Mouse (Mus musculus) embryonic facial prominence, embryonic 15.5 days (tissue): ENCODE measurements at regions not wholly inside any gene's neighbourhood (a gene's known extent, or its start where the extent isn't known, plus 50 kb on each side); places are given as distances from the start of the nearest gene placed in this dataset.

ENCODE experiments used
- ATAC-seq: fragments of 200-750 bp; cut with Nextera tagmentation; 2 replicates; pipeline ENCODE4 v1.8.0; 2017; ENCODE audit warnings: low read depth, moderate TSS enrichment; ENCODE audit not compliant: insufficient number of reproducible peaks, low FRiP score, low TSS enrichment
- H3K27ac ChIP-seq: fragments of 300-500 bp; sonication (generic); replicated peaks from 2 replicates; pipeline ENCODE4 v1.5.1; 2015; ENCODE audit warnings: mild to moderate bottlenecking, inconsistent platforms
- H3K27me3 ChIP-seq: fragments of 300-500 bp; sonication (generic); 2 replicates; pipeline ENCODE4 v1.6.1; 2015; ENCODE audit warnings: inconsistent platforms
- H3K36me3 ChIP-seq: fragments of 300-500 bp; sonication (generic); 2 replicates; pipeline ENCODE4 v1.6.1; 2015; ENCODE audit warnings: mild to moderate bottlenecking, inconsistent platforms
- H3K4me1 ChIP-seq: fragments of 300-500 bp; sonication (generic); 2 replicates; pipeline ENCODE4 v1.6.1; 2015; ENCODE audit warnings: inconsistent platforms
- H3K4me2 ChIP-seq: fragments of 300-500 bp; sonication (generic); replicated peaks from 2 replicates; pipeline ENCODE4 v1.6.1; 2015; ENCODE audit warnings: mild to moderate bottlenecking, inconsistent platforms
- H3K4me3 ChIP-seq: fragments of 300-500 bp; sonication (generic); replicated peaks from 2 replicates; pipeline ENCODE4 v1.5.1; 2015; ENCODE audit warnings: mild to moderate bottlenecking, inconsistent platforms
- H3K9ac ChIP-seq: fragments of 300-500 bp; sonication (generic); 2 replicates; pipeline ENCODE4 v1.6.1; 2015; ENCODE audit warnings: inconsistent platforms
- H3K9me3 ChIP-seq: fragments of 300-500 bp; sonication (generic); replicated peaks from 2 replicates; pipeline ENCODE4 v1.6.1; 2016; ENCODE audit warnings: inconsistent platforms
- WGBS: fragments of 180-500 bp; shearing (Covaris S2); methylation state at CpG from one replicate; pipeline ENCODE4 v1.1.7; 2015; 5-methylcytosine and 5-hydroxymethylcytosine counted together

DNA sequence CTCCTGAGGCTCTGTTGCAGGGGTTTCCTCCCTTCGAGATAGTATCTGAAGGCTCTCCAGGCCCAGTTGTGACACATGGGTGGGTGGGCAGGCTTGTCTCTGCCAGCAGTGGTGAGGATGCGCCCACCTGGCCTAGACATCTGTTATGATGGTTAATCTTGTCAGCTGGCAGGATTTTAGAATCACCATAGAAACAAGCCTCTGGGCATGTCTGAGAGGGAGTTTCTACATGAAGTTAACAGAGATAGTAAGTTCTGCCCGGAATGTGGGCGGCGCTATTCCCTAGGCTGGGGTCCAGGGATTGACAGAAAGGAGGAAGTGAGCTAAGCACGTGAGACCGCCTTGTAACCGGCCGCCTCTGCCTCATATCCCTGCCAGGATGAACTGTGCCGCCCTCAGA lies 177.2 kb upstream of the Igsf21 start:
- Histone ChIP-seq H3K27ac (no peak overlapping the region), H3K4me1 (no peaks in the 10 kb centered on the region), H3K27me3 (no peaks in the 10 kb centered on the region), H3K4me2 (no peak overlapping the region), H3K9ac (no peak overlapping the region), H3K4me3 (no peak overlapping the region), H3K36me3 (no peaks in the 10 kb centered on the region), H3K9me3 (no peaks in the 10 kb centered on the region)
- no peak for ATAC-seq
- 85% methylated on average over 10 of the region's 10 CpGs for WGBS

DNA sequence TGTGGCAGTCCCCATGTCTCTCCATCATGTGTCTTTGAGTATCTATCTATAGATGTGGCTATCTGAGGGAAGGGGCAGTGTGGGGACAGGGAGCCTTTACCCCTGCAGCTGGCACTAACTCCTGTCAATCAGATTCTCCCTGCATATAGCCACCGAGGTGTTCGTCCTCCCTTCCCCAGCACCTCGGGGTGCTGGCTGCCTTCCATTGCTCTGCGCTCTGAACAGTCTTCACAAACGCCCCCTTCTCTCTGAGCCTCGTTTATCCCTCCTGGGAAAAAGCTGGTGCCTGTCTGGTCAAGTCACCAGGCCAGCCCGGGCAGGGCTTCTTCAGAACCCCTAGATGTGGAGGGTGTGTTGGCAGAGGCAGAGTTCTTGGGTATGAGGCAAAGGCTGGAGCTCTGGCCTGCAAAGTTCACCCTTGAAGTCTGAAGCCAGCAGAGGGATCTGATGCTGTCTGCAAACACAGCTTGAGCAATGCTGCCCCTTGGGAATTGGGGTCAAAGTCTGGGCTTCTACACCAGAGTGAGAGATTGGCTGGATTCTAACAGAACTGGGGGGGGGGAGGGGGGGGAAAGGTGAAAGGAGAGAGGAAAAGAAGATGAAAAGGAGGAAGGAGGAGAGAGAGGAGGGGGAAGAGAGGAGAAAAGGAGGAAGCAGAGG lies 175.5 kb upstream of the Igsf21 start:
- H3K27me3 ChIP-seq: no peaks in the 10 kb centered on the region
- H3K9me3 ChIP-seq: no peaks in the 10 kb centered on the region
- H3K36me3 ChIP-seq: no peaks in the 10 kb centered on the region
- H3K27ac ChIP-seq: no peak overlapping the region
- H3K4me3 ChIP-seq: no peak overlapping the region
- no peak overlapping the region for H3K9ac ChIP-seq
- WGBS: 63% methylated on average over 7 of the region's 7 CpGs
- ATAC-seq: no peak
- H3K4me1 ChIP-seq: no peaks in the 10 kb centered on the region
- H3K4me2 ChIP-seq: no peak overlapping the region

DNA sequence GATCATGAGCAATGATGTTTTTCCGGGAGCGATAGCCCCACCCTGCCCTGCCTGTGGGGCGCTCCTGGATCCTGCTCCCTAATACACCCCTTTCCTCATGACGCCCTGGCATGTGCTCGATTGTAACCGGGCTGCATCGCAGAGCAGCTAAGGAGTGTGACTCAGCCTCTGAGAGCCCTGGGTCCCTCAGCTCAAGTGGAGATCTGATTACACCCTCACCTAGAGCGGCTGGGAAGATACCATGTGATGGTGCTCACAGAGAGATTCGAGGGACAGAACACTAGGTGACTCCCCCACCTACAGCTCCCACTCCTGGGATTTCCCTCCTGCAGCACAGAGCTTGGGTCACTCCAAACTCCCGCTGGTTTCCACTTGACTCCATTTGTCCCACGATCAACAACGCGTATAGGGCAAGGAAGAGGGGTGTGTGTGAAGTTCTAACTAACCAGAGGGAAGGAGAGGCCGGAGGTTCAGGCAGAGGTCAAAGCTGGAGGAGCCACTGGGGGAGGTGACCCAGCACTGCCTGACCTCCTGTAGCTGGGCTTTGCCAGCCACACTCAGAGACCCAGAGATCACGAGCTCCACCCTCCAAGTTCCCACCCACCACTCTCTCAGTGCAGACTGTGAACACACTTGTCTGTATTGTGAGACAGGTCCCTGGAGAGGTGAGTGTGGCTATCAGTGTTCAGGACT lies 173.3 kb upstream of the Igsf21 start:
- Histone ChIP-seq H3K4me2 (no peak overlapping the region), H3K27ac (no peak overlapping the region), H3K4me1 (no peaks in the 10 kb centered on the region), H3K4me3 (no peak overlapping the region), H3K36me3 (no peaks in the 10 kb centered on the region), H3K9me3 (no peaks in the 10 kb centered on the region), H3K9ac (no peak overlapping the region), H3K27me3 (no peaks in the 10 kb centered on the region)
- no peak for ATAC-seq
- WGBS: 51% methylated on average over 15 of the region's 15 CpGs

DNA sequence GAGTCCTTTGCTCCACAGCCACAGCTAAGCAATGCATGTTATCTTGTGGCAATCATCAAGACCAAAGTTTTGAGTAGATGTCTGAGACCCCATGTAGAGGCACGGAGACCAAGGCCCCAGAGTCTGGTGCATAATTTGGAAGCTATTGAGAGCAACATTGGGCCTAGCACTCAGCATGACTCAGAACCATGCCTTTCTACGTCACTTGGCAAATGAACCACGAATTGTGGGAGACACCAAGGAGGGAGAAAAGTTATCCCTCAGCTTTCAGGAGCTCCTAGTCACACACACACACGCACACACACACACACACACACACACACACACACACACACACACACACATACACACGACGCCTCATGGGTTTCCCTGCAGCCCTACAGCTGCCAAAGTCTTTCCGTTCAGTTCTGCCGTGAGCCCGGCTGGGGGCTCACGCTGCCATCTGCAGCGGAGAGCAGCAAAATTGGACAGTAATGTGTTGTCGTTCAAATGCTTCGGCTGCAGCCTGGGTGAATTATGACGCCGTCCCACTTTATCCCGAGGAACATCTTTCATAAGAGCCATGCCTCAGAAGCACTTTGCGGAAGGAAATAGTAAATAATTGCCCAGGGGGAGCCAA lies 165.8 kb upstream of the Igsf21 start:
- H3K4me1 ChIP-seq: no peaks in the 10 kb centered on the region
- H3K4me2 ChIP-seq: no peak overlapping the region
- H3K9ac ChIP-seq: no peak overlapping the region
- 76% methylated on average over 17 of the region's 17 CpGs for WGBS
- no peak for ATAC-seq
- H3K36me3 ChIP-seq: no peaks in the 10 kb centered on the region
- H3K27ac ChIP-seq: no peak overlapping the region
- no peaks in the 10 kb centered on the region for H3K9me3 ChIP-seq
- H3K4me3 ChIP-seq: no peak overlapping the region
- no peaks in the 10 kb centered on the region for H3K27me3 ChIP-seq

DNA sequence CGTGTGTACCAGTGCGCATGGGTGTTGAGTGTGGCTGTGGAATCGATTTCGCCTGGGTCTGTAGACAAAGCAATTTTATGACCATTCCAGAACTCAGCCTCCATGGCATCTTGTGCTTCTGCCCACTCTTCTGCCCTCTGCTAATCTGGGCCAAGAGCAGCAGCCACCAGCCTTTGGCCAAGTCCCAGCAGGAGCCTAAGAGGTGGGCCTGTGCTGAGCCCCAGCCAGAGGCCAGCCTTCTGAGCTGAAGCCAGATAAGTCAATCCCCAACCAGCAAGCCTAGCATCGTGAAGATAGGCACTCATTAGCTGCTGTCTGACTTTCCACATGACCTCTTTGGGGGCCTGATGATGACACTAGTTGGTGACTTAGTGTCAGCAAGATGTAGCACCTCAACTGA lies 161.9 kb upstream of the Igsf21 start:
- ATAC-seq: no peak
- Histone ChIP-seq H3K4me3 (no peak overlapping the region), H3K27ac (no peak overlapping the region), H3K9me3 (no peaks in the 10 kb centered on the region), H3K36me3 (no peaks in the 10 kb centered on the region), H3K4me2 (no peak overlapping the region), H3K27me3 (no peaks in the 10 kb centered on the region), H3K9ac (no peak overlapping the region), H3K4me1 (no peaks in the 10 kb centered on the region)
- WGBS: 85% methylated on average over 5 of the region's 5 CpGs

DNA sequence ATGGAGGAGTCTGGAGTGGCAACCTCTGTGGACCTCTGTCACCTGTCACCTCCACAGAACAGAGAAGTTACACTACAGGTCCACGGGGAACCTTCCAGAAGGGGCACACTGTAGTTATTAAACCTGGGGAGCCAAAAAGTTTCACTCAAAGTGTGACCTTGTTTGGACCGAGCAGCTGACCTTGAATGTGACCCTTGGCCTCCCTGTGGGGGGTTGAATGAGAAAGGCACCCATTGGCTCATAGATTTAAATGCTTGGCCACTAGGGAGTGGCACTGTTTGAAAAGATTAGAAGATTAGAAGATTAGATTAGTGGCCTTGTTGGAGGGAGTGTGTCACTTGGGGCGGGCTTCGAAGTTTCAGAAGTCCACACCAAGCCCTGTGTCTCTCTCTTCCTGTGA lies 160.3 kb upstream of the Igsf21 start:
- Histone ChIP-seq H3K4me2 (no peak overlapping the region), H3K4me1 (no peaks in the 10 kb centered on the region), H3K36me3 (no peaks in the 10 kb centered on the region), H3K27ac (no peak overlapping the region), H3K9ac (no peak overlapping the region), H3K9me3 (no peaks in the 10 kb centered on the region), H3K27me3 (no peaks in the 10 kb centered on the region), H3K4me3 (no peak overlapping the region)
- WGBS: 87% methylated on average over 4 of the region's 4 CpGs
- ATAC-seq: no peak

DNA sequence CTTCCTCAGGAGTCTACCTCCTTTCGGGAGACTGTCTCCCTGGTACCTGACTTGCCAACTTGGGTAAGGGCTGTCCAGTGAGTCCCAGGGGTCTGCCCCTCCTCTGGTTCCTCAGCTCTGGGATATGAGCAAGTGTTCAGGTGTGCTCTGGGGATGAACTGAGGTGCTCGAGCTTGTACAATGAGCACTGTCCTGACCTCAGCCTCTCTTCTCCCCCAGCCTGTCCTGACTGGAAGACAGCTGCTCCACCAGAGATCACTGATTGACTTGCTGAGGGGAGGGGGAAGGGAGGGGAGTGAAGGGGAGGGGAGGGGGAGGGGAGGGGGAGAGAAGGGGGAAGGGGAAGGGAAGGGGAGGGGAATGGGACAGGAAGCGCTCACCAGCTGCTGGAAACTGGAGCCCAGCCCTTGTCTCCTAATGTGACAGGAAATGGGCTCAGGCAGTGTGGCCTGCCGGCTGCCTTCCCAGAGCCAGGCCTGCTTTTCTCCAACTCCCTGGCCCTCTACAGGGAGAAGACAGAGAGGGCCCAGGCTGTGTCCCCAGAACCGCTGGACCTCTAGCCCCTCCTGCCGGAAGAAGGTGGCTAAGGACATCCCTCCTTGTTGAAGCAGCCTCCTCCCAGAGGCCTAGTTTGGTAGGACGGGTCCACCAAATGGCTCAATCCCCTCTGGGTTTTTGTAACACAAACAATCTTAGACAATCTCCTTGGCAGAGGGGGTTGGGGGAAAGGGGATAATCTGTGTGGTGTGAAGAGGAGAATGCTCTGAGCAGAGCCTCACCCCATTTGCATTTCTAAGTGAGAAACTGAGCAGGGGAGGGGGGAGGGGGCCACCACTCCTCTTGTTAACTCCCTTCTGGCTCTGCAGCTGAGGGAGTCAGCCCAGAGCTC lies 159.7 kb upstream of the Igsf21 start:
- no peaks in the 10 kb centered on the region for H3K4me1 ChIP-seq
- no peak for ATAC-seq
- no peaks in the 10 kb centered on the region for H3K27me3 ChIP-seq
- H3K9ac ChIP-seq: no peak overlapping the region
- H3K36me3 ChIP-seq: no peaks in the 10 kb centered on the region
- no peak overlapping the region for H3K27ac ChIP-seq
- H3K4me2 ChIP-seq: no peak overlapping the region
- WGBS: 23% methylated on average over 7 of the region's 7 CpGs
- H3K4me3 ChIP-seq: no peak overlapping the region
- no peaks in the 10 kb centered on the region for H3K9me3 ChIP-seq

DNA sequence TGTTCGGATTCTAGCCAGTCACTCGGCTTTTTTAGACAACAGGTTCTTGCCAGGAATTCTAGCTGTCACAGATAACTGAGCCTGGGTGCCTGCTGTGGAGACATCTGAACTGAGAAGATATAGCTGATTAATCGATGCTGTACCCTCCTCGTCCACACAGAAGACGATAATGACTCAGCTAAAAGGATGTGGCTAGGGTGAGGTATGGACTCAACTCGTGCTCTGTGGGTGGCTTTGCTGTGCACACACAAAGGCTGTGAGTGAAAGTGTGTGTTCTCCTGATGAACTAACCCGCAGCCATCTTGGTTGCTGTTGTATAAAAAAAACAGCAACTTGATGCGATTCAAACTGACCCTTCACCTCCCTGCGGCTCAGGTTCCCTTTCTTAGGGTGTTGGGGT lies 158.8 kb upstream of the Igsf21 start:
- Histone ChIP-seq H3K27me3 (no peaks in the 10 kb centered on the region), H3K4me3 (no peak overlapping the region), H3K4me2 (no peak overlapping the region), H3K9ac (no peak overlapping the region), H3K27ac (no peak overlapping the region), H3K36me3 (no peaks in the 10 kb centered on the region), H3K4me1 (no peaks in the 10 kb centered on the region), H3K9me3 (no peaks in the 10 kb centered on the region)
- no peak for ATAC-seq
- 71% methylated on average over 9 of the region's 9 CpGs for WGBS

DNA sequence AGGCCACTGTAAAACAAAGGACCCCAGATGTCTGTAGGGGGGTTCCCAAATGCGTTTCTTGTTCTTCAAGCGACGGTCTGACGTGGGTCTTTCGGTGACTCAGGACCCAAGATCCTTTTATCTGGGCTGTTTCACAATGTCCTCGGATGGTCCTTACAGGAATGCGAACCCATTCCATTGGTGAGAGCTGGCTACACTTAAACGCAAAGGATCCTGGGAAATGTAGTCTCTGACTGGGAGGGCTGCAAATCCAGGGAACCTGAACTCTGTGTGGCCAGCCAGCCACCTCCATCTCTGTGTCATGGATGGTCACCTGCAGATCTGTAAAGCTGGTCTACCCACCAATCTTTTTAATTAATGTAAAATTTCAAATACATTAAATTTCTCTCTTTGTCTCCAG lies 156.5 kb upstream of the Igsf21 start:
- no peak overlapping the region for H3K9ac ChIP-seq
- no peak overlapping the region for H3K4me3 ChIP-seq
- no peaks in the 10 kb centered on the region for H3K27me3 ChIP-seq
- H3K27ac ChIP-seq: no peak overlapping the region
- H3K36me3 ChIP-seq: no peaks in the 10 kb centered on the region
- H3K9me3 ChIP-seq: no peaks in the 10 kb centered on the region
- H3K4me1 ChIP-seq: no peaks in the 10 kb centered on the region
- WGBS: 32% methylated on average over 8 of the region's 8 CpGs
- H3K4me2 ChIP-seq: no peak overlapping the region
- no peak for ATAC-seq

DNA sequence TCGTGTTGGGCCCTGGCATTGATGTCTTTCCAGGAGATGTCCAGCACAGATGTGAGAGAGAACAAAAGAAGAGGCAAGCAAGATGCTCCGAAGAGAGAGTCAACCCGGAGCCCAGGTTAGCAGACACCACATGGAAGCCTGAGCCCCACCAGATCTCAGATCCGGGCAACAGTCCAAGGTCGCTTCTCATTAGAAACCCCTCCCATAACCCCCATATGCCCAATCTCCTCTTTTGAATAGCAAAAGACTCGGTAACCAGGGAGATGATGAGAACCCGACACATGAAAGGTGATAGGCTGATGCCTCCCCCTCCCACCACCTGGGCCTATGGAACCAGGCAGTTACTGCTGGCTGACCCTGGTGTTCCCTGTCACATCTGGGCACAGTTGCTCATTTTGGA lies 155.7 kb upstream of the Igsf21 start:
- no peak for ATAC-seq
- Histone ChIP-seq H3K4me2 (no peak overlapping the region), H3K4me3 (no peak overlapping the region), H3K27ac (no peak overlapping the region), H3K9me3 (no peaks in the 10 kb centered on the region), H3K36me3 (no peaks in the 10 kb centered on the region), H3K27me3 (no peaks in the 10 kb centered on the region), H3K9ac (no peak overlapping the region), H3K4me1 (no peaks in the 10 kb centered on the region)
- WGBS: 73% methylated on average over 7 of the region's 7 CpGs

DNA sequence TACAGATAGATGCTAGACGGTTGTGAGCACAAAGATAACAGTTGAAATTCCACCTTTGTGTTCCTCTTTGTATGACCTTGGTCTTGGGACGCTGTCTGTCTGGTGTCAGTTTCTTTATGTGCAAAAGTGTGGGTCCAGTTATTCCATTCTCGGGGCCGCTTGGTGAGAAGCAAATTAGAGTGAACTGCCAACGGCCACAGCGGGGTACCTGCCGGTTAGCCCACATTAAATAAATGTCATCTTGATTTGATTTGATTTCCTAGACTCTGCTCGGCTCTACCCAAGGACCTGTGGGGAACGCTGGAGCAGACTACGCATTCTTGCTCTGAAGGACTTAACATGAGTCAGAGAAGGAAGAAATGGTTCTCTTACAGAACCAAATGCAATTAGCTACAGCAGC lies 155.0 kb upstream of the Igsf21 start:
- Histone ChIP-seq H3K27me3 (no peaks in the 10 kb centered on the region), H3K36me3 (no peaks in the 10 kb centered on the region), H3K4me1 (no peaks in the 10 kb centered on the region), H3K4me2 (no peak overlapping the region), H3K27ac (no peak overlapping the region), H3K4me3 (no peak overlapping the region), H3K9me3 (no peaks in the 10 kb centered on the region), H3K9ac (no peak overlapping the region)
- ATAC-seq: no peak
- 81% methylated on average over 10 of the region's 10 CpGs for WGBS
